Mouse (Mus musculus): Measurements from ENCODE around the gene Gm5934.
"Not testable (repeated sequence)": the region's sequence is repeated elsewhere in the genome, so short reads cannot be mapped to it uniquely, and the experiment has no call there.

Gene Gm5934

GRCm38 (mm10) chrX:24500660-24501059, at the start of gene Gm5934:
TSS of gene Gm5934 (minus strand) at chrX:24500760.
- not testable (repeated sequence) for DNase-seq

All from kidney, adult 8-10 months (tissue).